Mouse (Mus musculus): Measurements from ENCODE around the gene Notum.
"Not testable (repeated sequence)": the region's sequence is repeated elsewhere in the genome, so short reads cannot be mapped to it uniquely, and the experiment has no call there.

Notum gene

DNA sequence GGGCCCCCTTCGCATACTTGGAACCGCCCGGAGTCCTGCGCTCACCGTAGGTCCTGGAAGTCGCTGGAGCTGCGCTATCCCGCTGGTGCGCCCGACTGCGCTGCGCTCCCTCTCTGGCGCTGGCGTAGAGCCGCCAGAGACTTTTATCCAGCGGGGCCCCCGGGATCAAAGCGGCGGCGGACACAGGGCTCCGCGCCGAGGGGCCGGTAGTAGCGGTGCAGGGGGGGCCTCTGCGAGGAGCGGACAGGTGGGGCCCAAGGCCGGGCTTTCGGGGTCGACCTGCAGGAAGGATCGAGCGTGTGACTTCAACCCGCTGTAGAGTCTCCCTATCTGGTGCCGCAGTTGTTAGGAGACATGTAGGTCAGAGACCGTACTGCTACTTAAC lies at the start of gene Notum:
Notum (minus strand) TSS at position 100 of the 385 bp plus-strand sequence.
- peak in 1 of 2 experiments; percentile 49 for DNase-seq

DNA sequence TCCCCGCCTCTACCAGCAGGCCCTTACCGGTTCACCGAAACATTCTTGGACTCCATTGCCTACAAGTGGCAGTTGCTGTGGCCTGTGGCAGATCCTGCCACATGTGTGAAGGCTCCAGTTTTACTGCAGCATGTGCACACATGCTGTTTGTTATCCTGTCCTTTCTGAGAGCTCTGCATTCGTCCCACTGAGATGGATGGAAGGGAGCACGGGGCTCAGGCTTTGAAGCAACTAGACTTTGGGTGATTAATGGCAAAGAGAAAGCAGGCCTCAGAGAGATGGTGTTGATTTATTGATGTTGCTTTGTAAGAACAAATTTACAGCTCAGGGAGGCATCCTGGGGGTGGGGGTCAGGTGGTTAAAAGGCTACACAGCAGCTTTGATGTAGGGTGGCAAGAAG lies 49.7 kb upstream of the Notum start:
- DNase-seq = no peak

DNA sequence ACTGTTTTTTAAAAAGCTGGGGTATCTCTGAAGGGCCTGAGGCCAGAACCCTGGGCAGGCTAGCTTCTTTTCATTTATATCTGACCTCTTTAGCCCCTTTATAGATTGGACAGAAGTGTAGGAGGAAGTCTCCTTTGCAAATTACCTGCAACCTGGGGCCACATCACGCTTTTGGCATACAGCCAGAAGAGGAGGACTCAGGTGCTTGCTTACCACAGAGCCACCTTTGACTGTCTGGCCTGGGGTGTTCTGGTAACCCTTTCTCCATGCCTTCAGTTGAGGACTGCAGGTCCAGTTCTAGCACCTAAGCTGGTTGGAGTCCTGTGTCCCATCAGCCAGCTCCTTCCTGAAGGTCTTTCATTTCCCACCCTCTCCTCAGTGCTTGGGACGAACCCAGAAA lies 48.6 kb upstream of the Notum start:
- no peak for DNase-seq

DNA sequence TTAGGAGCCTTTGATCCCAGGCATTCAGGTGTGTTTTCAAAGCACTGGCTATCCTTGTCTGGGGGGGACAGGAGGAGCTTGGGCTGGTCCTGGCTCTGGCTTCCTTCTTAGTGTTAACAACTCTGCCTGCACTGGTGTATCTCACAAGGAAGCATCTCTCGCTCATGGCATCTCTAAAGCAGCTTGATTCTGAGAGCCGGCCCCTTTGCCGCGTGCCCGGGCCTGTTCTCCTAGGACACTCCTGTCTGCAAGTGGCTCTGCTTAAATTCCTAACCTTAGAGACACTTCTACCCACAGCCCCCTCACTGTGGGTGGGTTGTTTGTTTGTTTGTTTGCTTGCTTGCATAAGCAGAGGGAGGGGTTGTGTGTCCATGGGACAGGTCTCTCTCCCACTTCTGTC lies 47.0 kb upstream of the Notum start:
- DNase-seq = no peak

DNA sequence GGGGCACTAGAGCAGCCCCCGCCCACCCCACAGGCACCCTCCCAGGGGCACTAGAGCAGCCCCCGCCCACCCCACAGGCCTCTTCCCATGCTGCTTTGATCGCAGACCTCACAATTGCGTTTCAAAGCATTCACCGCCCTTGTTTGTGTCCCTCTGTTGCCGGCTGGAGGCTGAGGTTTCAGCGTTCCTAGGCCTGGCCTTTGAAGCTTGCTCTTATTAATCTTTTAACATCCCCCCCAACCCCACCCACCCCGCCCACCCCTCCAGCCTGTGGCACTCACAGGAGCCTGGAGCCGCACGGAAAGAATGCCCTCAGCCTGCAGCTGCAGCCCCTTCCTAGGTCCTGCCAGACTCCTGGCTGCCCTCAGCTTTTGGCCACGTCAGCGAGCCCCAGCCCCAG lies 46.2 kb upstream of the Notum start:
- no peak for DNase-seq

DNA sequence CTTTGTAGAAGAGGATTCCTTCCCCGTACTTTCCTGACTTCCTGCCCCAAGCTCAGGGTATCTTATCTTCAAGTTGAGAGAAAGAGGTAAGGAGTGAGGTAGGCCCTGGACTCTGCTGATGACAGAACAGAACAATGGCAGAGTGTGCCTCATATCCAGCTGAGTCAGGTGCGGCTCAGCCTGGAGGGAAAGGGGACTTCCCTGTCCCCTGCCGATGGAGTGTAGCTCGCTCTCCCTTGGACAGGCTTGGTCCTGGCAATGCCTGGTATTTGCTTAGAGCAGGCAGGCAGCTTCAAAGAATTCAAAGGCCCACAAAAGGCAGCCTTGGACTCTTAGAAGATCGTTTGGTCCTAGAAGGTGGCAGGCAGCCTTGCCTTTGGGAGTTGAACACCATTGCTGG lies 45.1 kb upstream of the Notum start:
- no peak for DNase-seq

DNA sequence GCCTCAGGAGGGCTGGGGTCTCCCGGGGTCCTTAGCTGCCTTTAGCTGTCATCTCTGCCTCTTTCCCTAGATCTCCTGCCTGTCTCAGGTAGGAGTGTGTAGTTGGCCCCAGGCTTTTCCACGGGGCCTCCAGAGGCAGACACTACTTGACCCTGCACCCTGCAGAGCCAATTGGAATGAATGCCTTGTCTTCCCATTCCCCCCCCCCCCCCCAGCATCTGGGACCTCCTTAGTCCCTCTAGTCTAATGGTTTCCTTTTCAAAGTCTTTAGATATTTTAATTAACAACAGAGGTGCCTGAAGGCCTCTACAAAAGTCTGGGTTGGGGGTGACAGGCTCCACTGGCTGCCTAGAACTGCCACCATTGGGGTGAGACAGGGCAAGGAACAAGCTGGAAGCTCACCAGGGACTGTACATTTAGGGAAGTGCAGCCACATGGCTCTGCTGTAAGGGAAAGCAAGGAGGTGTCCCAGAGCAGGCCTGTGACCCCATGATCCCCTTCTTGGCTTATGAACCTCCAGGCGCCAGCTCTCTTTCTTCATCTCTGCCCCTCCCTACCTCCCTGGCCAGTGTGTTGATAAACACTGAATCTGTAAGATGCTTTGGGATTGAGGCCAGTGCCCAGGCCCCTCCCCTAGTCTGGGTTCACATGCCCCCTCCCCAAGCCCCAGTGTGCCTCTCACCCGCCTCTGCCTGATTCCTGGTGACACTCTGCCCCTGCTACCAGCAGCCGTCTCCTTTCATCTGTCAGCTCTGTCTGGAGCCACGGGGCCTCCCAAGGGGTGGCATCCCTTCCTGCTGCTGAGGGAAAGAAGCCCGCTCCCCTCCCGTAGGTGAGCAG lies 43.7 kb upstream of the Notum start:
- no peak for DNase-seq

DNA sequence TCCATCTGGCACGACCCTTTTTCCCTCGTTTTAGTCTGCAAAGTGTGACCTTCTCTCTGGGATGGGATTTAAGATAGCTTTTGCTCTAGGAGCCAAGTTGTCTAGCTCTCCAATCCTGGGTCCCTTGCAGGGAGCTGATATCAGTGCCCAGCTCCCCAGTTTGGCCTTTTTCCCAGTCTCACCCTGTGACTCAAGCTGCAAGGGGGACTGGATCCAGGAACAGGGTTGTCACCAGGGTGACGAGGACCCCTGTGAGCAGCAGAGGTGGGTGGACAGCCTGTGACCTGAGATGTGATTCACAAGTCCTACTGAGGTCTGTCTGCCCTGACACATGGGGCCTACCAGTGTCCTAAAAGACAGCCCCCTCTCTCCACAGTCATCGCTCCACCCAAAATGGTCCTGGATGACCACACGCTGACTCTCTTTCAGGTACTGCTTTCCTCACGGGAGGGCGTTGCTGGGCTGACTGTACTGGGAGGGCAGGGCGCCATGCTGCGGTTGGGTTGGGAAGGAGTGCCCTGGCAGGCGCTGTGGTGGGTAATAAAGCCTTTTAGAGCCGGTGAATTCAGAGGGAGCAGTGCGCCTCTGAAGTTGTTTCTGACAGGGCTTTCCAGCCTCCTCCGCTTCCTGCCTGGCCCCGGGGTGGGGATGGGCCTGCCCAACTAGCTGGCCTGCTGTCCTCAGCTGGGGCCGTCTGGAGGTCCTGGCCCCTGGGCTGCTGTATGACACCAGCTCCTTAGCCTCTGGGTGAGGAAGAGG lies 42.9 kb upstream of the Notum start:
- peak; percentile 36 to 51 for DNase-seq

DNA sequence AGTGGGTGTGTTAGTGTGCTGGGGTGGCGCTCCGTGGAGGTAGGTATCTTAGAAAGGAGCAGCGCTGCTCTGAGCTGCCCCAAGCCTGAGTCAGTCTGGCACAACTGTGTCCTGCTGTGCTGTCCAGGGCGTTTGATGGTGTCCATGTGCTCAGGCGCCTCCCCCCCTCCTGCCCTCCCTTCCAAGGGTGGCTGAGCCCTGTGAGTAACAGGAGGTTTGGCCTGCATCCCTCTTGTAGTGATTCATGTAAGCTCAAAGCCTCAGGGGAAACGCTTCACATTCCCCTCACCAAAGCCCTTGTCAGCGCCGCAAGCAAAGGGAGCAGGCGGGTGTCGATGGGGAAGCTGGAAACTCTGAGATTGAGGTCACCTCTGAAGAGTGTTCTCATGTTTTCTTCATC lies 36.8 kb upstream of the Notum start:
- peak; percentile 55 to 69 for DNase-seq

DNA sequence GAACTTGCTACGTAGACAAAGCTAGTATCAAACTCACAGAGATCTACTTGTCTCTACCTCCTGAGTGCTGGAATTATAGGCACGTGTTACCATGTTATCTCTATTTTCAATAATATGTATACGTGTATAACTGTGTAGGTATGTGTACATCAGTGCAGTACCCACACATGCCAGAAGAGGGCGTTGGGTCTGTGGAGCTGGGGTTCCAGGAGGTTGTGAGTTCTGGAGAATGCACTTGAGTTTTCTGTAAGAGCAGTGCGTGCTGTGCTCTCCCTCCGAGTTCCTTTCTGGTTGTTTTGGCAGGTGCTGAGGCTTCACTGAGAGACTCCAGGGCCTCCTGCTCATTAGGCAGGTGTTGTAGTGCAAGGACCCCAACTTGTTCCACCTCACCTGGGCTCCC lies 35.6 kb upstream of the Notum start:
- peak in 1 of 2 experiments; percentile 42 for DNase-seq

DNA sequence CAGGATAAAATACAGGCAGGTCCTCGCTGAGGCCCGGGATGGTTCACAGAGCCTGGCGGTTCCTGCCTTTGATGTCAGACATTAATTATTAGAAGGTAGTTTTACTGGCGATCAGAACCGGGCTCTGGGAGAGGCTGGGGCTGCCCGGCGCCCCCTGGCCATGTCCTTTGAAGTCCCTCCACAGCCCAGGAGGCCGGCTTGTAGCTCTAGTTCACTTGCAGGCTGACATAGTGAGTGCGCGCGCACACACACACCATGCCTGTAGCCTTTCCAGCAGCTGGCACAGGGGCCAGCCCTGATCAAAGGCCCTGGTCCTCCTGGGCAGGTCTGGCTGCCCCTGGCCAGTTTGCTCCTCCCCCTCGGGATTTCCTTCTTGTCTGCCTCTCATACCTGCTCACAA lies 34.7 kb upstream of the Notum start:
- DNase-seq = peak; percentile 59 to 79

DNA sequence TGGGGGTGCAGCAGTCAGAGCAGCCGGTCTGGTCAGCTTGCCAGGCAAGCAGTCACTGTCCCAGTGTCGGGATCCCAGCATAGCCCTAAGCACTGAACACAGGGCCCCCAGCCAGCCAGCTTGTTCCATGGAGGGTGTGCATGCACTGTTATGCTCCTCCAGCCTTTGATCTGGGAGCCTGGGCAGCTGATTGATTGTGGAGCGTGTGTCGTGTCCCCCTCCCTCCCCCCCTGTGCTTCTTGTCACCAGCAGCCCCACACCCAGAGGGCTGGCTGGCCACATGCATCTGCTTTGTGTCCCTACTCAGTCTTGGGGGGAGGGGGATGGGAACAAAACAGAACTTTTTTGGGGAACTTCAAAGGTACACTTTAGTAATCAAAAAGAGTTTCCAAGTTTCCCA lies 34.2 kb upstream of the Notum start:
- peak; percentile 31 to 51 for DNase-seq

DNA sequence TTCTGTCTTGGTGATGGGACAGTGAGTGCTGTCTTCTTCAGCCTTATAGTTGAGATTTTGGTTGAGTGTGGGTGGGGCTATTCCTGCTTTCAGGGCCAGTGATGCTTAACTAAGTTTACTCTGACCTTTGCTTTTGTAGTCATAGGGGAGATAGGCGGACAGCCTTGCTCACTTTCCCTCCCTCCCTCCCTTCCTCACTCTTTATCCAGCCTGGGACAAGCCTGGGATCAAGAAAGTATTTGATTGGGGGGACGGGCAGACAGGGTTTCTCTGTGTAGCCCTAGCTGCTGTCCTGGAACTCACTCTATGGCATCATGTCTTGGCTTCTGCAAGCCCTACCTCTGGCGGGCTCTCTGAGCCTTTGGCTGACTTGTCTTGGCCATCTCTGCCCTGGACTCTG lies 32.5 kb upstream of the Notum start:
- no peak for DNase-seq

DNA sequence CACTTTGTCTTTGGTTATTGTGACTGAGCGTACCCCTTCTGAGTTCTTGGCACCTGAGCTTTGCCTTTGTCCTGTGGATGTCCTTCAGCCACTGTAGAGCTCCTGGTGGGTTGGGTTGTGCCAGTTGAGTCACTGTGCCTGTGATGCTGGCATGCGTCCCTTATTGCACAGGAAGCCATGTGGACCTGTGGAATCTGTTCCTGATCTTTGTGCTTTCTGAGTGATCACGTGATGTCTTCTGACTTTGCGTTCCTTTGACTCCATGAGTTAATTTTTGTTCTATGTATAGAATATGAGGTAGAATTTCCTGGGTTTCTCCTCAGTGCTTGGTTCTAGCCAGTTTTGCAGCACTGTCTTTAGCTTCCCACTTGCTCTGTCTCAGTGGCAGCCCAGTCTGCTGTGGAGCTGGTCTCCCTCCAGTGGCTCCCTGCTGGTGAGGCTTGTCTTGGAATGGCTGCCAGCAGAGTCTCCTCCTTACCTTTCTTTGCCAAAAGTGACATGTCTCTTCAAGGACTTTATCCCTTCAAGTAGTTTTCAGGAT lies 31.6 kb upstream of the Notum start:
- no peak for DNase-seq

DNA sequence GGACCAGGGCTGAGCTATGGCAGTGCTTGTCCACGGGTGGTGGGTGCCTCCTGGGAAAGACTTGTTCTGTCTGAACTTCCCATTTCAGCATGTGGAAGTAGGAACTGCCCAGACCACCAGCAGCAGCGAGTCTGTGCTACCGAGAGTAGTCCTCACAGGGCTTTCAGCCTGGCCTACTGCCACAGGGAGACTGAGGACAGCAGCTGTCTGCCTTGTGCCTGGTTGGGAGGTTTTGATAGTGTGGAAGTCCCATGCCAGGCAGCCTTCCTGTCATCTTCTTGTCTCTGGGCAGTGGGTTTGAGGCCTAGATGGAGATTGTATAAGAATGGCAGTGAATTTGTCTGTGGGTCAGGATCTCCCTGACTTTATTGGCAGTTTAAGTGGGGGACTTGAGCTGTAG lies 28.4 kb upstream of the Notum start:
- no peak for DNase-seq

DNA sequence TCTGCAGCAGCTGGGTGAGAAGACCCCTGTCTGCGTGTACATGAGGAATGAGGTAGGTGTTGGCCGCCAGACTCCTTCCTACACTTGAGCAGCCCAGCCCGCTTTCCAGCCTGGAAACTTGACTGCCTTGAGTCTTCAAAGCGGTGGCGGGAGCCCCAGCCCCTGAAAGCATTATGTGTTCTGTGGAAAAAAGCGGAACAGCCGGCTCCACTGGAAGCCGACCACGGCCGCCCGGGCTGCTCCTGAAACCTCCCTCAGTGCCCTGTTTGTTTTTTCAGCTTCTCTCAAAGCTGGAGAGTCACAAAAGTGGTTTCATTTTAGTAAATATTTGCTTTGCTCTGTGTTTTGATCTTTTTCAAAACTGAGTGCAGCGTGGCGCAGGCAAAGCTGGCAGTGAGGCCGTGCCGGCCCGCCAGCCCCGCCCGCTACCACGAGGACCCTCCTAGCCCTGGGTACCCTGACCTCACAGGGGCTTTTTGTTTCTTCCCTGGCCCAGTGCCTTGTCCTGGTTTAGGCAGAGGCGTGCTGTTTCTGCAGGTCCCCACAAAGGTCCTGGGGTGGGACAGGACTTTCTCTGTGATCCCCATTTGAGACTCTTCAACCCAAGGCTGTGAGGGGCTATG lies 25.8 kb upstream of the Notum start:
- no peak for DNase-seq

DNA sequence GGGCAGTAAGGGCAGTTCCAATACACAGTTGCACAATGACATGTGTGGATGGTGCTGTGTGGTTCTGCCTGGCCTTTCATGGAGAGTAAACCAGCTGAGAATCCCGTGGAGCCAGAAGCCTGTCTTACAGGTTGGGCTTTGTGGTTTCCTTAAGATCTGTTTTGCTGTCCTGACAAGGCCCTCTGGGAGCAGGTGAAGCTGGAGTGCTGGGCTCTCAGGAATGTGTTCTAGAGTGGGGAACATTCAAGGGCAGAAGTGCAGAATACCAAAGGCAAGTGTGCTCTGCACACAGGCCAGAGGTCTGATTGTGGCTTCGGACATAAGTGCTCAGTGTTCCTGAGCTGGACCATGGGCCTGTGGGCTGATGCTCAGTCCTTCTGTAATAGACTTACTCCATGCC lies 23.7 kb upstream of the Notum start:
- DNase-seq = no peak

DNA sequence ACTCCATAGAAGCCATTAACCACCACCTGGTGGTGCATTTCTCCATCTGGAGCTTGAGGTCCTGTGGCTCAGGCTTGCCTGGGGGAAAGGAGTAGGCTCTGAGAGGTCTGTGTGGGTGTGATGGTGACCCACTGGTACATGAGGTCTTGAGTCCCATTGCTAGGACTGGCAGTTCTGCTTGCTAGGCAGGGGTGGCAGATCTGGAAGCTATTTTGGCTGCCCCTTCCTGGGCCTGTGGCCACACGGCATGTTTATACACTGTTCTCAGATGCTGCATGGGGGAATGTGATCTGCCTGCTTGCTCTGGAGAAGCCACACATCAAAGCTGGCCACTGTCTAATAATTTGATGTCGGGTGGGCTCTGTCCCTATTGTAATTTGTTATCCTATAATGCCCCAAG lies 23.1 kb upstream of the Notum start:
- DNase-seq = no peak

DNA sequence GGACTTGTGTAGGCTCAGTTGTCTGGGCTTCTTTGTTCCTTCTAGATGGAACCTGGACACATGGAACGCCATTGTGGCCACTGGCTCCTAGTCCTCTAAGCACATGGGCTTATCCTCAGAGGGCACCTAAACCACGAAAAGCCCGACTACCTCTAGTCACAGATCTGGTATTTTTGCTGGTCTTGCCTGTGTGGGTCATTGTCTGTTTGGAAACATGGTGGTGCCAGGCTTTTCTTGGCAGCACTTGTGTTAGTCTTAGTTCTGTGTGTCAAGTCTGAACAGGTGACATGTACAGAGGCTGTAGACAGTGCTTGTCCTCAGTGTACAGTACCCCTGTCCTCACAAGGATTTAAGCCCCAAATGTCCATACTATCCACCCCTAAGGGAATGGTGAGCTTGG lies 22.6 kb upstream of the Notum start:
- no peak for DNase-seq

DNA sequence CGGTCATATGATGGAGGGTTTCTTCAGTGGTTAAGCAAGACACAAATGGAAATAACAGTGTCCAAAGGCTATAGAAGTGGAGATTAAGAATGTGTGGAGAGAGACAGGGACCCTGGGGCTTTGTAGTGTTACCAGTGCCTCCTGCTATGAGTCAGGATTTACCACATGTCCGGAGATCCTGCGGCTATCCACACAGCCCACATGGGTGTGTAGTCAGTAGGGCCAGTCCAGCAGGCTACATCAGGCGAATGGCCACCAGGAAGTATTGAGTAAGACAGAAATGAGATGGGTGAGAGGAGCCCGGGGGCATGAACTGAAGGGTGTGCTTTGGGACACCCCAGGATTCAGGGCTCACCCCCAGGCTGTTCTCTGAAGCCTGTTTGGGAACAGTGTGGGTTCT lies 21.7 kb upstream of the Notum start:
- DNase-seq = no peak

DNA sequence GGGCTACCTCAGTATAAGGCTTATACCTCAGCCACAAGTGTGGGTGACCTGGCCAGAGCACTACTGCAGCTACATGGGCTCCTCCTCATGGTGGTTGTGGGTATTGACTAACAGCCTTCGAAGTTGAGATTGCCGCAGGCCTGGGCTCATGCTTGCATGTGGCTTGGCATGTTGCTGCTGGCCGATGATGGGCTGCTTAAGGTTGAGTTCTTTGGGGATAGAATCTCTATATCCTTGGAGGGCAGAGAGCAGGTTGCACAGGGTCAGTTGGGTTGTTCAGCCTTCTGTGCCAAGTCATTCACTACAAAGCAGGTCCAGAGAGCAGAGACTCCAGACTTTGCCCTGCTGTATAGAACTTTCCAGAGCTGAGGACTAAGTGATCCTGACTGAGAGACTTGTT lies 18.9 kb upstream of the Notum start:
- peak; percentile 50 to 62 for DNase-seq

DNA sequence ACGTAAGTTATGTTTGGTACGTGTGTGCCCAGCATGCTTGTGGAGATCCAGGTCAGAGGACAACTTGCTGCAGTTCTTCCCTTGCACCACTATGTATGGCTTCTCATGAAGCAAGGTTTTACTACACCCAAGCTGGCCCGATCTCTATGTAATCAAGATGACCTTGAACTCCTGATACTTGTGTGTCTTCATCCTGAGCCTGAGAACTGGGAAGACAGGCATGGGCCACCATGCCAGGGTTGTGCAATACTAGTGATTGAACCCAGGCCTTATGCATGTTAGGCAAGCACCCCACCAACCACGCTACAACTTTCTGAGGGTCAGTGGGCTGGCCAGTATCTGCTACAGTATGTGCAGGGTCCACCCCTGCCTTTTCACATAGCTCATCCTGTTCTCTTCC lies 16.0 kb upstream of the Notum start:
- no peak for DNase-seq

DNA sequence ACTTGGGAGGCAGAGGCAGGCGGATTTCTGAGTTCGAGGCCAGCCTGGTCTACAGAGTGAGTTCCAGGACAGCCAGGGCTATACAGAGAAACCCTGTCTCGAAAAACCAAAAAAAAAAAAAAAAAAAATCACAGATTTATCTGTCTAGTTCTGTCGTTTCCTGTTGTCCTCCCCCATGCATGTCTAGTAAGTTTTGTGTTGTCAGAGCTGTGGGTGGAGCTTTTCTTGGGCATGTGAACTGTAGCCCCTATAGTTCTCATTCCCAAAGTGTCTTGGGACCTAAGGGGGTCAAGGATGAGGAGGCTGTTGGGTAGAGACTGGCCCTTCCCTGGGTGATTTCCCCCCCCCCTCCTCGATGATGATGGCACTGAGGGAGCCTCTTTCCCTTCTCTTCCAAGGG lies 14.9 kb upstream of the Notum start:
- not testable (repeated sequence) for DNase-seq

All from kidney, postnatal 4 days (tissue).